Mouse (Mus musculus) neural tube, embryonic 10.5 days (tissue): ENCODE data around the gene Hormad1.
A peak's percentile ranks its signal among the peaks of the same experiment; 100 is the strongest.
"Not testable (repeated sequence)": the region's sequence is repeated elsewhere in the genome, so short reads cannot be mapped to it uniquely, and the experiment has no call there.

Source experiments
- DNase-seq: peaks from one replicate; pipeline ENCODE4 v3.0.0-alpha.2; 2017; ENCODE audit warnings: low spot score; ENCODE audit errors: extremely low spot score

Hormad1 gene

DNA sequence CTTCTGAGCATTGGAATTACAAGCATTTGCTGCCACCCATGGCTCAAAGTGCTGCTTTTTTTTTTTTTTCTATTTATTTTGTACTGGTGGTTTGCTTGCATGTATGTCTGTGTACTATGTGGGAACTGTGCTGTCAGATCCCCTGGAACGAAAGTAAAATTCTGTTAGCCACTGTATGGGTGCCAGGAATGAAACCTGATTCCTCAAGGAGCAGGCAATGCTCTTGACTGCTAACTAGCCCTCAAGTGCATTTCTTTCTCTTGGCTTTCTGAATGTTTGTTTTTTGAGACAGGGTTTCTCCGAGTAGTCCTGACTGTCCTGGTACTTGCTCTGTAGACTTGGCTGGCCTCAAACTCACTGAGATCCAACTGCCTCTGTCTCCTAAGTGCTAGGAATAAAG lies 2.3 kb downstream of the Hormad1 start:
- no peak for DNase-seq

DNA sequence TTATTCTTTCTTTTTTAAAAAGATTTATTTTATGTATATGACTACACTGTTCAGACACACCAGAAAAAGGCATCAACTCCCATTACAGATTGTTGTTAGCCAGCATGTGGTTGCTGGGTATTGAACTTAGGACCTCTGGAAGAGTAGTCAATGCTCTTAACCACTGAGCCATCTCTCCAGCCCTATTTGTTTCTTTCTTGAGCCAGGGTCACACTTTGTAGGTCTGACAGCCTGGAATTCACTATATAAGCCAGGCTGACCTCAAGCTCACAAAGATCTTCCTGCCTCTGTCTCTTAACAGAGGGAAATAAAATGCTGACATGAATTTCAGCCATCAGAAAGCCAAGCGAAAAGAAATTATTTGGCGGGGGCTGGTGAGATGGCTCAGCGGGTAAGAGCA lies 10.1 kb downstream of the Hormad1 start:
- no peak for DNase-seq

DNA sequence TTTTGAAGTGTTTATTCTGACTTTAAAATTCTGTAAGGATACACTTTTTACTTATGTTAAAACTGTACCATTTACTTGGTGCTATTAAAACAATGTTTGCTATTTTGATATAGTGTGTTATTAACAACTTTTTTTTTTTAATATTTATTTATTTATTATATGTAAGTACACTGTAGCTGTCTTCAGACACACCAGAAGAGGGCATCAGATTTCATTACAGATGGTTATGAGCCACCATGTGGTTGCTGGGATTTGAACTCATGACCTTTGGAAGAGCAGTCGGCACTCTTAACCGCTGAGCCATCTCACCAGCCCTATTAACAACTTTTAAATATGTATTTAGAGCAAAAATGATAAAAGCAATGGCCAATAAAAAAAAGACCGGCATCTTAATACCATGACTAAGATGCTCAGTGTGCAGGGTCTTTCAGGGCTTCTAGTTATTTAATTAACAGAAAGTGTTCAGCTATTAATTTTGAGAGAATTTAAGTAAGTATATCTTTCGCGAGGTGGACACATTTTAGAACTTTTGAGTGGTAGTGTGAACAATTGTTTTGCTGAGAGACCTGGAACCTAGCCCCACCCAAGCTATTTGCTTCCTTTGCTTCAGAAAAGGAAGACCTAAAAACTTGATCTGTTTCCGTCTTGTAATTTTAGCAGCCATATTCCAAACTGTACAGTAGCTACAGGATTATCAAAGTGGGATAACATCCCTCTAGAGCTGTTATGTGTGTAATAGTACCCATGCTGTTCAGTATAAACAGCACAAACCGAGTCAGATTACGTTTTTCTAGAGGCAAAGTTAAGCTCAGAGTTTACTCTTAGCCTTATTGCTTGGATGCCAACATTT lies 28.5 kb downstream of the Hormad1 start:
- no peak for DNase-seq

DNA sequence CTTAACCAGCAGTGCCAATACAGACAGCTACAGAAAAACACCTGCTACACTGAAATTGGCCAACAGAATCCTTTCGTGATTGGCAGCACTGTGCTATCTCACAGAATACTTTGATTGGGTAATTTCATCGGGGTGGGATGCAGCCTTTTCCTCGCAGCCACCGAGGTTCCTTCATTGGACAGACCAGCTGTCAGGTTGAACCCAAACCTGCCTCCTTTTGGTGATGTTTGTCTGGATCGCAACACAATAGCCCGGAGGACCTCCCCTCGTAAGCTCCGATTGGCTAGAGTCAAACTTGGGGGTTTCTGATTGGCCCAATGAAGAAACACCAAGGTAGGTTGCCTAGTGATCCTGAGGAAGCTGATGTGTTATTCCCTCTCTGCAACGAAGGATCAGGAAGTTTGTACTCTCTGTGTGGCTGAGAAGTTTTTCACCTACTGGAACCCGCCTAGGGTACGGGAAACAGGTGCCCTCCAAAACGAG lies 29.2 kb downstream of the Hormad1 start, which contains the start of gene Golph3l:
Gene Golph3l (plus strand): TSS at position 331 of the 483 bp plus-strand sequence.
- DNase-seq: peak; percentile 78

DNA sequence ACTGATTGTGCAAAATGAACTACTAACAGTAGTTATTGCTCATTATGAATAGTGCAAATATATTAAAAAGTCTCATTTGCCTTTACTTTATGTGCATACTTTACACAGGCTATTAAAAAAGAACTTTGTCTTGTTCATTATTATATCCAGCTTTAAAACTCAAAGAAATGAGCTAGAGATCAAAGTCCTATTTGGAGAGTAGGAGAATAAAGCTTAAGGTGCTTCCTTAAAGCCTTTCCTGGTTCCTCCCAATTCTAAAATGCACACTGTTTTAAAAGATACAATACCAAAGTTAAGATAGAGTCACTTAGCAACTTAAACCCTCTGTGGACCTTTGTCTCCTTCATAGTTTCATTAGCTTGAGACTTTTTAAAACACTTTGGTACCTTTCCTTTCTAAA lies 39.3 kb downstream of the Hormad1 start:
- no peak for DNase-seq

DNA sequence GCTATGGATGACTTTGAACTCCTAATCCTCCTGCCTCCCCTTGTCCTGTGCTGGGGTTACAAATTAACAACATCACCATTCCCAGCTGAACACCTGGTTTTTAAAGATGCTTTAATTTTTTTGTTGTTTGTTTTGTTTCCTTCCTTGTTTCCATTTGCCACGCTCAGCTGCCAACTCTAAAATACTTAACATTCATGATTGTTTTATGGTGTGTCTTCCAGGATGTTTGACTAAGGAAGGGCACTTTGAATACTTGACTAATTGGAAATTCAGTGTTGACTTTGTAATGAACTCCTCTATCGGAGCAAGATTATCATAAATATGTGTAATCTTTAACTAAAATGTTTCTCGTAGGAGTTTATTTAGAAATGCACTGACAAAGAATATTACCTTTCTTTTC lies 41.8 kb downstream of the Hormad1 start:
- no peak for DNase-seq

DNA sequence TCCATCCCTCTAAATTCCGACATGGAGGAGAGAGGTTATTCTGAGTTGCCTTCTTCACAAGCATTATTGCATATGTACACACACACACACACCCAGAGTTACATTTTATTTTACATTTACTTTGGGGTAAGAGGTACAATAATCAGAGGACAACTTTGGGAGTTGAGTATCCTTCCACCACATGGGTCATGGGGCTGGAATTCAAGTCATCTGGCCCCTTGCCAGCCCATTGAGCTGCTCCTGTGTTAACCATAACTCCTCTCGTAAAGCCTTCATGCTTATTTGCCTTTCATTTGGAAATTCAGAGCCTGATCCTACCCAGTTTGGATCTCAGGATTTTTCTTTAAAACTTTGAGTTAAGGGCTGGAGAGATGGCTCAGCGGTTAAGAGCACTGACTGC lies 46.6 kb downstream of the Hormad1 start:
- DNase-seq: no peak

DNA sequence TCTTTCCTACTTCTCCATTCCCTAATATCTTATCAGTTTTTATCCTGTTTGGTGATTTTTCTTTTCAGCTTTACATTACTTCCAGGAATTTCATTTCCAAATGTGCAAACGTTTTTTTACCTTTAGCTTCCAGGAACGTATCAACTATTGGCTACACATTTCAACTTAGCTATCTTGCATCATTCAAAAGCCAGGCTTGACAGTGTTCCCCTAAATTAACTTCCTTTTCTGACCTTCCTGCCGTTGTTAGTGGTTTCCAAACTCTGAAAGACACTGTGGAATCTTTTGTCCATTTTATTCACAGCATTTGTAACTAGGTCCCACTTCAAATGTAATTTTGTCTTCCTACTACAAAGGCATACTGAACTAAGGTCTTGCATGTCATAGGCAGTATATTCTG lies 49.7 kb downstream of the Hormad1 start:
- no peak for DNase-seq

DNA sequence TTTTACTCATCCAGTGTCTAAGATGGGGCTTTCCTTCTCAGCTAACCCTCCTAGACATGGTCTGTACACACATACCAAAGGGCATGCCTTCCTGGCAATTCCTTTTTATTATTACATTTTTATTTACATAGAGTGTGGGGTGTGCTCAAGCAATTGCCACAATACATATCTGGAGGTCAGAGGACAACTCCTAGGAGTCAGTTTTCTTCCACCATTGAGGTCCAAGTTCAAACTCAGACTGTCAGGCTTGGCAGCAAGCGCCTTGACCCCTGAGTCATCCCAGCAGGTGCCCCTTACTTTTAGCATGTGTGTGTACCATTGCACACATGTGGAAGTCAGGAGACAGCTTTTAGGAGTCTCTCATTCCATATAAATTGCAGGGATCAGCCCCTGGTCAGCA lies 54.5 kb downstream of the Hormad1 start:
- DNase-seq: no peak

DNA sequence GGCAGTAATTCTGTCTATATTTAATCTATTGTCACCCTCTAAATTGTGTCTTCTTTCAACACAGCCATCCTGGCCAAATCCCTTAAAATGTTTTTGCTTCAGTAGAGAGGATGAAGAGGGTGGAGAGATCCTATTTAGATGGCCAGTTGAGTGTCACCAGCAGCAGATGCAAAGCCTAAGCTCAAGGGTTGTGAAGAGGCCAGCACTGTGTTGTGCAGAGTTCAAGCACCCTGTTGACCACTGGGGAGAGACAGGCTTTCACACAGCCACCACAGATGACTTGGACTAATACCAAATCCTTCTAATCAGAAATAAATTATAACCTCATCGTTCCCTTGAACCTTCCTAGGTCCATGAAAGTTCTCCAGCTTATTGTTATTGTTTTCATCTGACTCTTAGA lies 59.0 kb downstream of the Hormad1 start:
- DNase-seq: no peak

DNA sequence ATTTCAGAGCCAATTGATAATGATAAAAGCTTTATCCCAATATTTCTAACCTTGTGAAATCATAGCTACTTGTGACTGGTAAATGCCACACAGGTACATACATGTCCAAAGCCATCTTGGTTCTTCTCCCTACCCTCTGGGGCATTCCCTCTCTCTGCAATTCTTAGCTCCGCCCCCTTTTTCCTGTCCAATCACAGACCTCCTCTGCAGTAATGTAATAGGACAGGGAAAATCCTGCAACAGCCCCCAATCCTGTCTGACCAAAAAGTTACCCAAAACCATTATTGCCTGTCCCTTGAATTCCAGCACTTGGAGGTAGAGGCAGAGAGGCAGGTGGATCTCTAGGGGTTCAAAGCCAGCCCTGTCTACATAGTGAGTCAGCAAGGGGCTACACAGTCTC lies 61.8 kb downstream of the Hormad1 start:
- DNase-seq: no peak

DNA sequence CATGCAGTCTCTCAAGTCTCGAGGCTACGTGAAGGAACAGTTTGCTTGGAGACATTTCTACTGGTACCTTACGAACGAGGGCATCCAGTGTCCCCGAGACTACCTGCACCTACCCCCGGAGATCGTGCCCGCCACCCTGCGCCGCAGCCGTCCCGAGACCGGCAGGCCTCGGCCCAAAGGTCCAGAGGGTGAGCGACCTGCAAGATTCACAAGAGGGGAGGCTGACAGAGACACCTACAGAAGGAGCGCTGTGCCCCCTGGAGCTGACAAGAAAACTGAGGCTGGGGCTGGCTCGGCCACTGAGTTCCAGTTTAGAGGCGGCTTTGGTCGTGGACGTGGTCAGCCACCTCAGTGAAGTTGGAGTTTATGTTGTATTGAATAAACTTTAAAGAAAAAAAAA lies 62.9 kb downstream of the Hormad1 start:
- DNase-seq: not testable (repeated sequence)

DNA sequence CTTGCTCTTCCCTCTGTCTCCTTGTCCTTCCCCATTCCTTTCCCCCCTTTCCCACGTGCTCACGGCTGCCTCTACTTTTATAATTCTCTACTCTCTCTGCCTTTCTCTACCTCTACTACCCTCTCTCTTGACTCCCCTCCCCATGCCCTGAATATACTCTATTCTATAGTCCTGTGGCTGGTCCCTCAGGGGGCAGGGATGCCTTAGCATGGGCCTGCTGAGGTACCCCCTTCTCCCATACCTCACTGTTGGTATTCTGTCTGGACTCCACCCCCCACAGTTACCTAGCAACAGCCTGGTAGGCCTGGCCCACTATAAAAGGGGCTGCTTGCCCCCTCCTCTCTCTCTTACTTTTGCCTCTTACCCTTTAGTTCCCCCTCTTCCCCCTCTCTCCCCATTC lies 64.1 kb downstream of the Hormad1 start:
- DNase-seq: no peak

DNA sequence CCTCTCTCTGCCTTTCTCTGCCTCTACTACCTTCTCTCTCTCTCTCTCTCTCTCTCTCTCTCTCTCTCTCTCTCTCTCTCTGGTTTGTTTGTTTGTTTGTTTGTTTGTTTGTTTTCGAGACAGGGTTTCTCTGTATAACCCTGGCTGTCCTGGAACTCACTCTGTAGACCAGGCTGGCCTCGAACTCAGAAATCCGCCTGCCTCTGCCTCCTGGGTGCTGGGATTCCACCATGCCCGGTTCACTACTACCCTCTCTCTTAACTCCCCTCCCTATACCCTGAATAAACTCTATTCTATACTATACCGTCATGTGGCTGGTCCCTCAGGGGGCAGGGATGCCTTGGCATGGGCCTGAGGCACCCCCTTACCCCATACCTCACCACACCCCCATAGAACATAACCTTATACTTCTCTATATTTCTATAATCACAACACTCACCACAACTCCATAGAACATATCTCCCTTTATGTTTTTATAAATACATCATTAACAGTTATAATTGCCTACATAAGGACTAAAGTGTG lies 64.6 kb downstream of the Hormad1 start:
- DNase-seq: not testable (repeated sequence)

DNA sequence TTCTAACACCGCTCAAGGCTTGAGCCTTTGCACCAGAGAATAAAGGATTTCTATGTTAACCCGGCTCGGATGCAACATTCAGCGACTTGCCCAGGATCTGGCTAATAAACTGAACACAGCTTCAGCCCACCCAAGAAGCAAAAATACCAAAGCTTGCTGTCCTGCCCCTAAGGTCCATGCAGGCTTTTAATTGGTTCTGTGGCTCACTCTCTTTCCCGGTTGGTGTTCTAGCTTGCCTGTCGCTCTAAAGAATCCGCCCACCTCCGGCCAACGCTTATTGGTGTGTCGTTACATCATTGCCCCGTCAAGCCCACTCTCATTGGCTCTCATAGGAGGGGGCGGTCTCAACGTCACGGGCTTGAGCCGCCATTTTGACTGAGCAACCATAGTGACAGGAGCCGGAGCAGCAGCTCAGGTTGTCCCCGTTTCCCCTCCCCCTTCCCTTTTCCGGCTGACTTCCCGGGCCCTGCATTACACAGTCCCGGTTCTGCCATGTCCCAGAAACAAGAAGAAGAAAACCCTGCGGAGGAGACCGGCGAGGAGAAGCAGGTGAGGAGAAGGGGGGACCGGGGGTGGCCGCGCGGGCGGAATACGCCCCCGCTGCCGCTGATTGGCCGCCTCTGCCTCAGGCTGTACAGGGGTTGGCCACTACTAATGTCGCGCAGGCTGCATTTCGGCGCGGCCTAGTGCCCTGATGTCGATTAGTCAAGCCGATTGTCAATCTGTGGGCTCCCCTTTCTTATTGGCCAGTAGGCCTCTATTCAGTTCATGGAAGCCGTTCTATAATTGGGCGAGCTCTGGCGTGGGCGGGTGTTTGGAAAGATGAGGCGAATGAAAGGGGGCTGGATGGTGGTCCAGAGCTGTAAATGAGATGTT lies 65.4 kb downstream of the Hormad1 start, which contains the start of gene Ensa:
Gene Ensa (plus strand): TSS at position 366 of the 876 bp plus-strand sequence.
- DNase-seq: peak; percentile 97

DNA sequence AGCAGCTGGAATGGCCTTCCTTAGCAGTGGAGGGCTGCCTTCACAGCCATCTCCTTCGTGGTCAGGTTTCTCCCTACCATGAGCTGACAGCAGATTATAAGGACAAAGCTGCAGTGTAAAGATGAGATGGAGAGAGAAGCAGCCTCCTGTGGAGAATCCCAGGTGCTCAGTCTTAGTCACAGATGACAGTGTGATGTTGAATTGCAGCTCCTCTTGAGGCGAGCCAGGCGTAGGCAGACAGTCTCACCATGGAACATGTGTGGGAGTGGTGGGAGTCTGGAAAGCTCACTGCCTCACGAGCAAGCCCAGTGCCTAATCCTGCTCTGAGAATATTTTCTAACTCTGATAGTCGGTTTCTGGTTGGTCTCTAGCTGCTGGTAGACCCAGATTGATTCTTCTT lies 68.3 kb downstream of the Hormad1 start:
- no peak for DNase-seq

DNA sequence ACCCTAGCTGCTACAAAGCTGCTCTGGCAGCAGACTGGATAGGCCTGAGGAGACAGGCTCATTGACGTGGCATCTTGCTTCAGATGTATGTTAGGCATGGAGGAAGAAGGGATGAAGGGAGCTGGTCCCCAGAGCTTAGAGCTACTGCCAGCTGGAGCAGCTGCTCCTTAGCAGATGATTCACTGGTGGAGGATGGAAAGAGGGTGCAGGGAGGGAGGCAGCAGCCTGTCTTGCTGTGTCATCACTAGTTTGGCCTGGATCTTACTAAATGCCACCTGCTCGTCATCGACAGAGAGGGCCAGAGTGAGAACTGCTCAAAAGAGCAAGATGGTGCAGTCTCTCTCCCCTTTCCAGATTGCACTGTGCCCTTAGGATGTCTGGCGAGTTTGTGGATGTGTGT lies 70.3 kb downstream of the Hormad1 start:
- no peak for DNase-seq

DNA sequence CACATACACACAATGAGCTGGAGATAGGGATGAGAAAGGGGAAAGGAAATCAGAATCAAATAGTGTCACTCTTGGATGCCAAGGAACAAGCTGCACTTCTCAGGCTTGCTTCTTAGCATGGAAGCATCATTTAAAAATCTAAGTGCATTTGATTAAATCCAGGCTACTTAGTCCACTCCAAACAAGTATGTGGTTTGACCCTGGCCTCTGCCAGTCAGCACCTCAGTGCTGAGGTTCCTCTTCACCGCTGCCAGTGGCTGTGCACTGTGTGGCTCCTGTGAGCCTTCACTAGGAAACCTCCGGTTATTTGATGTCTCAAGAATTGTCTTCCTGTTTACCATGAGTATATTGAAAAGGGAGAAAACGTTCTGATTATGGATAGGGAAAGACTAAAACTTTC lies 71.4 kb downstream of the Hormad1 start:
- no peak for DNase-seq

DNA sequence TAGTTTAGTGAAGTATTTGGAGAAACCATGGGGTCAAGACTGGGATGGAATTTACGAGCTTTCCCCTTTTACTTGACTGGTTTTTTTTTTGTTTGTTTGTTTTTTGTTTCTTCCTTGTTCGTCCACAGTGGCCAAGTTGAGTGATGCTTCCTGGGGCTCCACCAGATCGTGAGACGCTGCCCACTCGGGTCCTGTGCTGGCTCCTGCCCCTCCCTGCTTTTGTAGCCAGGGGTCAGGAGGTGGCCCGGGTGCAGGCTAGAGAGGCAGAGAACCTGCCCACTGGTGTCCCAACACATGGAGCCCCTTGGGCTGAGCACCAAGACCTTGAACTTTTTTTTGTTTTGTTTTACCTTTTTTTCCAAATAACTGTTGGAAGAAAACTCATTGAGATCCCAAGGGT lies 71.8 kb downstream of the Hormad1 start:
- DNase-seq: no peak

DNA sequence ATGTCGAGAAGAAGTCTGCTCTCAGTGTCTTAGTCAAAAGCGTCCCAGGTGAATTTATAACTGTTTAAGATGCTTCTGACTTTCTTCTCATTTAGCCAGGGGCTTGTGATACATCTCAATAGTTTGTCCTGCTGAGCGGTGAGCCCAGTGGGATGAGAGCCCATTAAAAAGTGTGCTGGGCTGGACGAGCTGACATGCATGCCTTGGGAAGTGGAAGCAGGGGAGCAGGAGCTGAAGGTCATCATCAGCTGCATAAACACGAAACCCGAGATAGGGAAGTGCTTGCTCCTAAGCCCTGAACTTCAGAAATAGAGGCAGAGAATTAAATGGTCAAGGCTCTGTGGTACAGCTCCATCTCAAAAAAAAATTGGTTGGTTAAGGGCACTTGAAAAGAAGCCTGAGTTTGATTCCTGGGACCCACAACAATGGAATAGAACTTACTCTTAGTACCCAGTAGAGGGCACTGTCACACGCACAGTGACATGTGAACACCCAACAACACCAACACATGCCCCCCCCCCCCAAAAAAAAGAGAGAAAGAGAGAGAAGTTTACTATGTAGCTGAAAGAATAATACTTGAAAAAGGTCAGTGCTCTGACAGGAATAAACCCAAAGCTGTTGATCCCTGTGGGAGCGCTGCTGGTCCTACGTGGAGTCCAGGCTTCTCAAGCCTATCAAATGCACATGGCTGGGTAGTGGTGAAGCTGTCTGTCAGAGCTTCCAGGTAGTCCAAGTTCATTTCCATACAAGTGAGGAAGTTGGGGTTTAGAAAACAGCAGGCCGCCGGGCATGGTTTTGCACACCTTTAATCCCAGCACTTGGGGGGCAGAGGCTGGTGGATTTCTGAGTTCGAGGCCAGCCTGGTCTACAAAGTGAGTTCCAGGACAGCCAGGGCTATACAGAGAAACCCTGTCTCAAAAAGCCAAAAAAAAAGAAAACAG lies 73.4 kb downstream of the Hormad1 start:
- DNase-seq: no peak

DNA sequence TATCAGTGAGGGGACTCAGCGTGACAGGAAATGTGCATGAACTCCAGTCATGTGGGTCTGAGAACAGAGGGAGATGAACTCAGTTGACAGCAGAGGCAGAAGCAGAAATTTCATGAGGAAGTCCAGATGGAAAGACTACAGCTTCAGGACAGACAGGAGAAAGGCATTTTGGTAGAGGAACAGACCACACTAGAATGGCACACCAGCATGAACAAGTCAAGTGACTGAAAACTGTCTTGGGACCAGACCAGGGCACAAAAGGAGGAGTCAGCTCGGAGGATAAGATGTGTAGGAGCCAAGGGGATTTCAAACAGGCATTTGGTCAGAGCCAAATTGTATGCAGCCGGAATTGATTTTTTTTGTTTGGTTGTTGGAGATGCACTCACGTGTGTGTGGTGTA lies 76.2 kb downstream of the Hormad1 start:
- DNase-seq: no peak
